Mouse (Mus musculus): ENCODE data around the gene Ncam2. TPM values are rescaled to one million over a fixed set of nuclear protein-coding genes. Genes with fewer than 3 reads are reported as not detected.

Ncam2 gene
- polyA plus RNA-seq, 1 experiment: not detected

DNA sequence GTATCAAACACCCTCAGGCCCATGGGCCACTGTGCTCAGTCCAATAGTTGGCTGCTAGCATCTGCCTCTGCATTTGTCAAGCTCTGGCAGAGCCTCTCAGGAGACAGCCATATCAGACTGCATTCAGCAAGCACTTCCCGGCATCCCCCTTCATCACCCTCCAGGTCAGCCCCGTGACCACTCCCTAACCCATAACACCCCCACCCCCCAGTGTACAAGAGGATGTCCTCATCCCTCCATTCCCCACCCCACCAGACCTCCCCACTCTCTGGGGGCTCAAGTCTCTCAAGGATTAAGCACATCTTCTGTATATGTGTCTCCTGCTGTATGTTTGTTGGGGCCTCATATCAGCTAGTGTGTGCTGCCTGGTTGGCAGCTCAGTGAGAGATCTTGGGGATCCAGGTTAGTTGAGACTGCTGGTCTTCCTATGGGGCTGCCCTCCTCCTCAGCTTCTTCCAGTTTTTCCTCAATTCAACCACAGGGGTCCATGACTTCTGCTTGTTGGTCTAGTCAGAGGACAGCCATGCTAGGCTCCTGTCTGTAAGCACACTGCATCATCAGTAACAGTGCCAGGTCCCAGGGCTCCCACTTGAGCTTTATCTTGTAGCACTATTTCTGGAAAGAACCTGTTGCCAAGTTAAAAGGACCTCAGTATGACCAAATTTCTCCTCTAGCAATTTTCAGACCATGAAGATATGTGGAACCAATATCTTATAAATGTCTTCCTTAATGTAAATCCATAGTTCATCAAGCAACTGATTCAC is 73.3 kb downstream of the Ncam2 start:
- Histone ChIP-seq H3K9me3 (replicated peaks; ENCODE audit: control insufficient read depth, insufficient read depth, low read length, poor library complexity, severe bottlenecking) (no peaks in the 10 kb centered on the region), H3K27ac (ENCODE audit: insufficient read depth, low read length) (no peak overlapping the region), H3K9ac (ENCODE audit: low read depth, poor library complexity, severe bottlenecking) (no peak overlapping the region), H3K36me3 (ENCODE audit: control insufficient read depth, insufficient read depth, low read length, poor library complexity, severe bottlenecking) (no peaks in the 10 kb centered on the region), H3K4me3 (ENCODE audit: low read depth, low read length) (no peak overlapping the region), H3K4me1 (ENCODE audit: control insufficient read depth, insufficient read depth, low read length) (no peaks in the 10 kb centered on the region), H3K27me3 (ENCODE audit: control insufficient read depth, insufficient read depth, low read length, poor library complexity, severe bottlenecking) (no peaks in the 10 kb centered on the region)
- no peak for TF ChIP-seq CTCF (IDR thresholded peaks at IDR 0.05; ENCODE audit: low read depth, low read length)
- TF ChIP-seq EP300 (IDR thresholded peaks at IDR 0.05; ENCODE audit: insufficient read depth, low read depth, low read length): no peak
- TF ChIP-seq POLR2A (IDR thresholded peaks at IDR 0.05; ENCODE audit: insufficient read depth, low read length): no peak

DNA sequence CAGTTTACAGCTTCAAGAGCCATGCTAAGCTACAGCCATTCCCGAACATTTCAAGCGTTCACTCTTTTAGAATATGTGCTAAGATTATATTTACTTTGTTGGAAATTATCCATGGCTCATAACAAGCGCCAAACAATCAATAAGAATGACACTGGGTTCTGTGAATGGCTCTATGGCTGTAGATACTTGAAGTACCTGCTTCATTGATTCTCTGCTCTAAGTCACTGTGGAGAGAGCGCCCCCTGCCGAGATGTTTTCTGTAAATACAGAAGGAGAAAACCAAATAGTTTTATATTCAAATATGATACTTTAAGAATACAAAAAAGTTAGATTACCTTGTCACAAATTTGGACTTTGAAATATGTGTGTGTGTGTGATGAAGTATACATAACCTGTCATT is 83.7 kb downstream of the Ncam2 start:
- TF ChIP-seq EP300 (IDR thresholded peaks at IDR 0.05; ENCODE audit: insufficient read depth, low read depth, low read length) (no peak), CTCF (IDR thresholded peaks at IDR 0.05; ENCODE audit: low read depth, low read length) (no peak), POLR2A (IDR thresholded peaks at IDR 0.05; ENCODE audit: insufficient read depth, low read length) (no peak)
- H3K4me1 ChIP-seq (ENCODE audit: control insufficient read depth, insufficient read depth, low read length): no peaks in the 10 kb centered on the region

DNA sequence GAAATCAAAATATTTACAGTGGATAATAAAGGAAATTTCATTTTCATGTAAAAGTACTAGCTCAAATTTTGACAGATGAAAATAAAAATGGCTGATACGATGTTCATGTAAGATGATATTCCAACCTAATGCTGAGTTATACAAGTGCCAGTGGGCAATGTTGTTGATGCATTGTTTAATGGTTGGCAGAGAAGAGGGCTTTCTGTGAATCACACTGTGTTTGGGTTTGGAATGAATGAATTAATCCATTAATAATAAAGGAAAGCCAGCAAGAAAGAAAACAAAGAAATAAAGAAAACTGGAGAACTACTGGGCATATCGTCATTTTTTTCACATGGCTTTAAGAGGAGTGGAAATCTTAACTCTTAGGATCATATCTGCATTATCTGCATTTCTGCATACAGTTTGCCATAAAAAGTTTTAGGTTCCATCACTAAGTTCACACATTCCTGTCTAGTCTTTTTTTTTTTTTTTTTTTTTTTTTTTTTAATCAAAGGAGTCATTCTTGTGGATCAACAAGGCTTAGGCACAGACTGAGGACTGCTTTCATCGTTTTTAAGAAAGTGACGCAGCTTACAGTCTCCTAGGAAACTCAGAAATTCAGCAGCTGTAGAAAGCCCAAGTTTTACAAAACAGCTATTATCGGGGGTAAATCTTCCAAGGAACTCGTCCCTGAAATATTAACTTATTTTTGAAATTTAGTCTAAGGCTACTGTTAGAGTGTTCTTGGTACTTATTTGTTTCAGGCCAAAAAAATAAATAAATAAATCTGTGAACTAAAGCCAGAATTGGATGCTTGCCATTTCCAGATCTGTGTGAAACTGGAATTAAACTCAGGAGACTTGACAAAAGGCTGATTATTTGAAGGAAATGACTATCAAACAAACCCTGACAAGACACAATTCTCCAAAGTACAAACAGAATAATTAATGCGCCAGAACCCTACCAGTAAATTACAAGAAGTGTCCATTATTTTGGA is 84.7 kb downstream of the Ncam2 start:
- TF ChIP-seq POLR2A (IDR thresholded peaks at IDR 0.05; ENCODE audit: insufficient read depth, low read length) (no peak), CTCF (IDR thresholded peaks at IDR 0.05; ENCODE audit: low read depth, low read length) (no peak), EP300 (IDR thresholded peaks at IDR 0.05; ENCODE audit: insufficient read depth, low read depth, low read length) (no peak)

More for the DNA sequence above, 83.7 kb downstream of the Ncam2 start:
- Histone ChIP-seq H3K9ac (ENCODE audit: low read depth, poor library complexity, severe bottlenecking) (no peak overlapping the region), H3K36me3 (ENCODE audit: control insufficient read depth, insufficient read depth, low read length, poor library complexity, severe bottlenecking) (no peaks in the 10 kb centered on the region), H3K27me3 (ENCODE audit: control insufficient read depth, insufficient read depth, low read length, poor library complexity, severe bottlenecking) (no peaks in the 10 kb centered on the region), H3K27ac (ENCODE audit: insufficient read depth, low read length) (no peak overlapping the region), H3K4me3 (ENCODE audit: low read depth, low read length) (no peak overlapping the region), H3K9me3 (replicated peaks; ENCODE audit: control insufficient read depth, insufficient read depth, low read length, poor library complexity, severe bottlenecking) (no peaks in the 10 kb centered on the region)

DNA sequence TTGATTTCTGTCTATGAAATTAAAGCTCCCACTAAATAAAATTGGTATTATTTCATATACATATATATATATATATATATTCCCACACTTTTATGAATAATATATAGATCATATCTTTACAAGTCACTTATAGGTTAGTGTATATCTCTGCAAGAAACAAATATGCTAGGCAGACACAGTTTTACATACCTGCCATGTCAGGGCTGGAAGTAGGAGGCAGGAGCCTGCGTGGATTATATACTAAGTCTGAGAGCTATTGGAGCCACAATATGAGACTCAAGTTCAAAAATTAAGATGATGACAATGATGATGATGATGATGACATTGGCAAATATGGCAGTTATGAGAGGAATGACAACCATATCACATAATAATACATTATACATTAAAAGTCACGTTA is 85.4 kb downstream of the Ncam2 start:
- H3K9me3 ChIP-seq (replicated peaks; ENCODE audit: control insufficient read depth, insufficient read depth, low read length, poor library complexity, severe bottlenecking): no peaks in the 10 kb centered on the region
- no peak overlapping the region for H3K27ac ChIP-seq (ENCODE audit: insufficient read depth, low read length)
- no peak for TF ChIP-seq POLR2A (IDR thresholded peaks at IDR 0.05; ENCODE audit: insufficient read depth, low read length)
- H3K4me3 ChIP-seq (ENCODE audit: low read depth, low read length): no peak overlapping the region
- H3K9ac ChIP-seq (ENCODE audit: low read depth, poor library complexity, severe bottlenecking): no peak overlapping the region
- H3K4me1 ChIP-seq (ENCODE audit: control insufficient read depth, insufficient read depth, low read length): no peaks in the 10 kb centered on the region
- no peaks in the 10 kb centered on the region for H3K36me3 ChIP-seq (ENCODE audit: control insufficient read depth, insufficient read depth, low read length, poor library complexity, severe bottlenecking)
- no peaks in the 10 kb centered on the region for H3K27me3 ChIP-seq (ENCODE audit: control insufficient read depth, insufficient read depth, low read length, poor library complexity, severe bottlenecking)

More for the DNA sequence above, 84.7 kb downstream of the Ncam2 start:
- H3K9me3 ChIP-seq (replicated peaks; ENCODE audit: control insufficient read depth, insufficient read depth, low read length, poor library complexity, severe bottlenecking): no peaks in the 10 kb centered on the region
- no peak overlapping the region for H3K4me3 ChIP-seq (ENCODE audit: low read depth, low read length)
- H3K27me3 ChIP-seq (ENCODE audit: control insufficient read depth, insufficient read depth, low read length, poor library complexity, severe bottlenecking): no peaks in the 10 kb centered on the region
- H3K9ac ChIP-seq (ENCODE audit: low read depth, poor library complexity, severe bottlenecking): no peak overlapping the region
- H3K27ac ChIP-seq (ENCODE audit: insufficient read depth, low read length): no peak overlapping the region
- no peaks in the 10 kb centered on the region for H3K4me1 ChIP-seq (ENCODE audit: control insufficient read depth, insufficient read depth, low read length)
- H3K36me3 ChIP-seq (ENCODE audit: control insufficient read depth, insufficient read depth, low read length, poor library complexity, severe bottlenecking): no peaks in the 10 kb centered on the region

DNA sequence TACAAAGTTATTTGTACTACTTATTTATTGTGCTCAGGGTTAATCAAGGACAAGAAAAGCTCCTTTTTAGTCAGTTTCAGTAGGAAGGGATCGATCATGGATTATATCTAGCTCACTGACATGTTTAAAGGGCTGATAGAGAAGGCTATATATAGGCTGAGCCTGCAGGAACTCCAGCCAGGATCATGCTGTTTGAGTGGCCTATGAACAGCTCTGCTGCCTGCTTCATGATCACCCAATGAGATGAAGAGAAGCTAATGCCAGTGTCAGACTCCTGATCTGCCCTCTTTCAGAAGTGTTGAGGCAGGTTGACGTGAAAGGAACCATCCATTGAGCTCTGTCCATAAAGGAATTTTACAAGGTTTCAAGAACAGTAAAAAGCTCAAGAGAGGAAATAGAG is 103.3 kb downstream of the Ncam2 start:
- H3K36me3 ChIP-seq (ENCODE audit: control insufficient read depth, insufficient read depth, low read length, poor library complexity, severe bottlenecking): no peaks in the 10 kb centered on the region
- no peak overlapping the region for H3K4me3 ChIP-seq (ENCODE audit: low read depth, low read length)
- H3K9me3 ChIP-seq (replicated peaks; ENCODE audit: control insufficient read depth, insufficient read depth, low read length, poor library complexity, severe bottlenecking): no peaks in the 10 kb centered on the region
- H3K27me3 ChIP-seq (ENCODE audit: control insufficient read depth, insufficient read depth, low read length, poor library complexity, severe bottlenecking): no peaks in the 10 kb centered on the region
- H3K27ac ChIP-seq (ENCODE audit: insufficient read depth, low read length): no peak overlapping the region
- no peak overlapping the region for H3K9ac ChIP-seq (ENCODE audit: low read depth, poor library complexity, severe bottlenecking)
- TF ChIP-seq CTCF (IDR thresholded peaks at IDR 0.05; ENCODE audit: low read depth, low read length): no peak
- no peaks in the 10 kb centered on the region for H3K4me1 ChIP-seq (ENCODE audit: control insufficient read depth, insufficient read depth, low read length)

DNA sequence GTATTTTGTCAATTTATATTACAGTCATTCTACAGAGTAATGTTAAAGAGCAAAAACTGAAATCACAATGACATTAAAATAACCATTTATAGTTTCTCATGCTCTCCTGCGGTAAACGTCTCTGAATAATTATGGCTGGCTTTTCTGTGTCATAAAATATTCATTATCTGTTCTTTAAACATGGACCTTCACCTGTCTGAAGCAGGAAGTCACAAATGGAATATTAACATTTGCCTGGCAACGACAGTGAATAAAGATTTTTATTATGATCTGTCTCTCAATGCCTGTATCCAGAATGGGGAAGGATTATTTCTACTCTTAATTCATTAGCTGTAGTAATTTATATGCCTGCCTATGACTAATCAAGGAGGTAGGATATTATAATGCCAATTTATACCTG is 108.7 kb downstream of the Ncam2 start:
- Histone ChIP-seq H3K9me3 (replicated peaks; ENCODE audit: control insufficient read depth, insufficient read depth, low read length, poor library complexity, severe bottlenecking) (no peaks in the 10 kb centered on the region), H3K9ac (ENCODE audit: low read depth, poor library complexity, severe bottlenecking) (no peak overlapping the region), H3K4me3 (ENCODE audit: low read depth, low read length) (no peak overlapping the region), H3K36me3 (ENCODE audit: control insufficient read depth, insufficient read depth, low read length, poor library complexity, severe bottlenecking) (no peaks in the 10 kb centered on the region), H3K27me3 (ENCODE audit: control insufficient read depth, insufficient read depth, low read length, poor library complexity, severe bottlenecking) (no peaks in the 10 kb centered on the region), H3K27ac (ENCODE audit: insufficient read depth, low read length) (no peak overlapping the region), H3K4me1 (ENCODE audit: control insufficient read depth, insufficient read depth, low read length) (no peaks in the 10 kb centered on the region)
- TF ChIP-seq POLR2A (IDR thresholded peaks at IDR 0.05; ENCODE audit: insufficient read depth, low read length) (no peak), CTCF (IDR thresholded peaks at IDR 0.05; ENCODE audit: low read depth, low read length) (no peak), EP300 (IDR thresholded peaks at IDR 0.05; ENCODE audit: insufficient read depth, low read depth, low read length) (no peak)
